Mouse (Mus musculus): ENCODE measurements around the gene Gmppb. TPM values are rescaled to one million over a fixed set of nuclear protein-coding genes. Genes with fewer than 3 reads are reported as not detected.

Gene Gmppb
- polyA plus RNA-seq, 1 experiment from 2014 or later: 49.3 TPM

DNA sequence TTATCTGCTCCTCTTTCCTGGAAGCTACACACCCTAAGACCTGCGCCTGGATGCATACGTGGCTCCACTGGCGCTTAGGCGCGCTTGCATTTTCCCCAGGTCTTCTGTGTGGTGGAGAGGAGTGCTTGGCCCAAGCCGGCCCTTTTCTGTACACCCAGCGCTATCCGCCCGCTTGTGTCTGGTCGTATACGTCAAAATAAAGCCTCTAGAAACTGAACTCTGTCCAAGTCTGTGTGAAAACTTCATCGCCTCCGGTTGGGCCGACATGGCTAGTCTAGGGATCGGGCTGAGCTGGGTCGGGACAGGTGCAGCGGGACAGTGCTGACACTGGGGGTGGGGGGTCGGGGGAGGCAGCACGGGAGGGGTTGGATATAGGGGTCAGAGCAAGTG lies 481 bp upstream of the Gmppb start:
- peak overlapping the region; percentile 86 for H3K27ac ChIP-seq (ENCODE audit: low read length)
- H3K4me2 ChIP-seq (ENCODE audit: low read depth, low read length): peak overlapping the region; percentile 80
- ATAC-seq (ENCODE audit: insufficient read depth, low FRiP score): 0 out of 2 replicates have a peak, but pooled peaks have one; percentile 0
- H3K9ac ChIP-seq (ENCODE audit: low read length): peak overlapping the region; percentile 73
- H3K9me3 ChIP-seq (replicated peaks; ENCODE audit: control insufficient read depth, low read length): no peaks in the 10 kb centered on the region
- peaks cover 29% of the 10 kb centered on the region for H3K36me3 ChIP-seq (ENCODE audit: control insufficient read depth, insufficient read depth, low read length)
- H3K4me3 ChIP-seq (replicated peaks; ENCODE audit: low read length): peak overlapping the region; percentile 91
- under 1% methylated on average over 19 of the region's 19 CpGs for WGBS
- no peaks in the 10 kb centered on the region for H3K27me3 ChIP-seq (ENCODE audit: control insufficient read depth, insufficient read depth, low read length)
- peaks cover 30% of the 10 kb centered on the region for H3K4me1 ChIP-seq (ENCODE audit: control insufficient read depth, insufficient read depth, low read length)

DNA sequence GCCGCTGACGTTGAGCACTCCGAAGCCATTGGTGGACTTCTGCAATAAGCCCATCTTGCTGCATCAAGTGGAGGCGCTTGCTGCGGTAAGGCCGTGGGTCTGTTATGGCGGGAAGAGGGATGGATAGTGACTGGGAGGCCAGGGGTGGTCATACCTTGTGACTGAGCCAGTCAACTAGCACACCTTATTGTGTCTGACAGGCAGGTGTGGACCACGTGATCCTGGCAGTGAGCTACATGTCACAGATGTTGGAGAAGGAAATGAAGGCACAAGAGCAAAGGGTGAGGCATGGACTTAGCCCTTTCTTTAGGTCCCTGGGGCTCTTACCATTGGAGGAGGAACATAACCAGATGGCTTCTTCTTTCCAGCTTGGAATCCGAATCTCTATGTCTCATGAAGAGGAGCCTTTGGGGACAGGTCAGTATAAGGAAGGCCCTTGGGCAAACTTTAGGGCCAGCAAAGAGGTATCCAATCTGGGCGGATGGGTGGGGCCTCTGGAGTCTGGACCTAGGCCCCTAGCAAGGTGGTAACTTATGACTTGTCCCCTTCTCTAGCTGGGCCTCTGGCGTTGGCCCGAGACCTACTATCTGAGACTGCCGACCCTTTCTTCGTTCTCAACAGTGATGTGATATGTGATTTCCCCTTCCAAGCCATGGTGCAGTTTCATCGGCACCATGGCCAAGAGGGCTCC lies 664 bp downstream of the Gmppb start:
- Histone ChIP-seq H3K9me3 (replicated peaks; ENCODE audit: control insufficient read depth, low read length) (no peaks in the 10 kb centered on the region), H3K27me3 (ENCODE audit: control insufficient read depth, insufficient read depth, low read length) (no peaks in the 10 kb centered on the region), H3K4me2 (ENCODE audit: low read depth, low read length) (peak overlapping the region; percentile 88), H3K4me3 (replicated peaks; ENCODE audit: low read length) (peak overlapping the region; percentile 91), H3K27ac (ENCODE audit: low read length) (peak overlapping the region; percentile 86), H3K4me1 (ENCODE audit: control insufficient read depth, insufficient read depth, low read length) (peaks cover 31% of the 10 kb centered on the region), H3K9ac (ENCODE audit: low read length) (peak overlapping the region; percentile 89), H3K36me3 (ENCODE audit: control insufficient read depth, insufficient read depth, low read length) (peaks cover 27% of the 10 kb centered on the region)
- peak; percentile 2; the same call in 1 of the 2 replicates for ATAC-seq (ENCODE audit: insufficient read depth, low FRiP score)
- WGBS: 41% methylated on average over 15 of the region's 15 CpGs

DNA sequence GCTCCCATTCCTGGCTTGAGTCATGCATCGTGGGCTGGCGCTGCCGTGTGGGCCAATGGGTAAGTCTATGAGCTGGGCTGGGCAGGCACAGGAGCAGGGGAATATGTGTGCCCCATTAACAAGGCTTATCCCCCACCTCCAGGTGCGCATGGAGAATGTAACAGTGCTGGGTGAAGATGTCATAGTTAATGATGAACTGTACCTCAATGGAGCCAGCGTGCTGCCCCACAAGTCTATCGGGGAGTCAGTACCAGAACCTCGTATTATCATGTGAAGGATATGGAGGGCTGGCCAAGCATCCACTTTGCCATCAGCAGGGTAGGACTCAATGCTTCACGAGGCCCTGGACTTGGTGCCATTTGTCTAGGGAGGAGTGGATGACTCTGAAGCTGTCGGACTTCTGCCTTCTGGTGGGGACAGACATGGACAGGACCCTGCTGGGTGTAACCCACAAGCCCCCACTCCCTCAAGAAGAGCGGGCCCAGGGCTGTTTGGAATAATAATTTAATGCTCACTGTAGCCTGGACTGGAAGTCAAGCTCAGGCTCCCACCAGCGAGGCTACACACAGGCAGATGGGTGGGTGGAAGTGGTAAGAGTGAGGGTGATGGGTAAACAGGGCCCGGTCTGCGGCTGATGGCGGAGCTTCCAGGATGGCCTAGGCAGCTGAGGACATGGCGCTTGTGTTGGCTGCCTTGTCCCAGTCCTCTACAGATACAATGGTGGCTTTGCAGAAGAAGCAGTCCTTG lies 2.3 kb downstream of the Gmppb start:
- no peak for ATAC-seq (ENCODE audit: insufficient read depth, low FRiP score)
- Histone ChIP-seq H3K9ac (ENCODE audit: low read length) (no peak overlapping the region), H3K4me1 (ENCODE audit: control insufficient read depth, insufficient read depth, low read length) (peaks cover 31% of the 10 kb centered on the region), H3K27ac (ENCODE audit: low read length) (no peak overlapping the region), H3K27me3 (ENCODE audit: control insufficient read depth, insufficient read depth, low read length) (no peaks in the 10 kb centered on the region), H3K36me3 (ENCODE audit: control insufficient read depth, insufficient read depth, low read length) (peaks cover 17% of the 10 kb centered on the region; the same call in 1 of the 2 replicates), H3K4me2 (ENCODE audit: low read depth, low read length) (no peak overlapping the region), H3K9me3 (replicated peaks; ENCODE audit: control insufficient read depth, low read length) (no peaks in the 10 kb centered on the region), H3K4me3 (replicated peaks; ENCODE audit: low read length) (no peak overlapping the region)
- 93% methylated on average over 15 of the region's 15 CpGs for WGBS

DNA sequence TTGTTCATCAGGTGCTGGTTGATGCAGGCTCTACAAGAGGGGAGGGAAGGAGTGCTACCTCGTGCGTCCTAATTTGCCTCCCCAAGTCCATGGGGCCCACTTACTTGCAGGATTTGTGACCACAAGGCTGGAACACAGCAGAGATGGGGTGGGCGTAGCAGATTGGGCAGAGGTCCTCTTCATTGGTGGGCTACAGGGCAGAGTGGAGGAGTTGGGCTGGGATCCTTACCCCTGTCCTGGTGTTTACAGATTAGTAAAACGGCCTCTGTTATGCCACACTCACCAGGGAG lies 2.8 kb downstream of the Gmppb start:
- 75% methylated on average over 4 of the region's 4 CpGs for WGBS
- Histone ChIP-seq H3K36me3 (ENCODE audit: control insufficient read depth, insufficient read depth, low read length) (peaks cover 17% of the 10 kb centered on the region; the same call in 1 of the 2 replicates), H3K9me3 (replicated peaks; ENCODE audit: control insufficient read depth, low read length) (no peaks in the 10 kb centered on the region), H3K9ac (ENCODE audit: low read length) (peak overlapping the region; percentile 32; the same call in 1 of the 2 replicates), H3K4me3 (replicated peaks; ENCODE audit: low read length) (no peak overlapping the region), H3K4me2 (ENCODE audit: low read depth, low read length) (no peak overlapping the region), H3K4me1 (ENCODE audit: control insufficient read depth, insufficient read depth, low read length) (peaks cover 31% of the 10 kb centered on the region), H3K27me3 (ENCODE audit: control insufficient read depth, insufficient read depth, low read length) (no peaks in the 10 kb centered on the region), H3K27ac (ENCODE audit: low read length) (no peak overlapping the region)
- ATAC-seq (ENCODE audit: insufficient read depth, low FRiP score): no peak

DNA sequence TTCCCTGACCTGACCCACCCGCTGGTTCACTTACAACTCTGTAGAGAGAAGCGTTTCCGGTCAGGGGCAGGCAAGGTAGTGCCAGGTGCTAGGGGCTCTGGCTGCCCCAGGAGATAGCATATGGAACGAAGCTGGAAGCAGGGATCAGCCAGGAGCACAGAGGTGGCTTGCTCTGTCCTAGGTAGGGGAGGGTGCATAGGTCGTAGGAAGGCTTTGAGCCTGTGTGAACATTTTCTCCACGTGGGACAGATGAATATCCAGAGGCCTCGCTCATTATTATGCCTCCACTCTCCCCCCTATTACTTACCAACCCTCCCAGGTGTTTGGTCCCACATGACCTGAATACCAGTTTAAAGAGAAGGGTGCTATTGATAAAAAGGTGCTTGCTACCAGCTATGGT lies 3.4 kb downstream of the Gmppb start:
- peak overlapping the region; percentile 32; the same call in 1 of the 2 replicates for H3K9ac ChIP-seq (ENCODE audit: low read length)
- no peak overlapping the region for H3K4me2 ChIP-seq (ENCODE audit: low read depth, low read length)
- peak overlapping the region; percentile 46 for H3K27ac ChIP-seq (ENCODE audit: low read length)
- H3K9me3 ChIP-seq (replicated peaks; ENCODE audit: control insufficient read depth, low read length): no peaks in the 10 kb centered on the region
- peaks cover 31% of the 10 kb centered on the region for H3K4me1 ChIP-seq (ENCODE audit: control insufficient read depth, insufficient read depth, low read length)
- WGBS: 69% methylated on average over 7 of the region's 7 CpGs
- H3K36me3 ChIP-seq (ENCODE audit: control insufficient read depth, insufficient read depth, low read length): 0 out of 2 replicates have a peak, but pooled peaks cover 15% of the 10 kb centered on the region
- no peak overlapping the region for H3K4me3 ChIP-seq (replicated peaks; ENCODE audit: low read length)
- no peak for ATAC-seq (ENCODE audit: insufficient read depth, low FRiP score)
- no peaks in the 10 kb centered on the region for H3K27me3 ChIP-seq (ENCODE audit: control insufficient read depth, insufficient read depth, low read length)

DNA sequence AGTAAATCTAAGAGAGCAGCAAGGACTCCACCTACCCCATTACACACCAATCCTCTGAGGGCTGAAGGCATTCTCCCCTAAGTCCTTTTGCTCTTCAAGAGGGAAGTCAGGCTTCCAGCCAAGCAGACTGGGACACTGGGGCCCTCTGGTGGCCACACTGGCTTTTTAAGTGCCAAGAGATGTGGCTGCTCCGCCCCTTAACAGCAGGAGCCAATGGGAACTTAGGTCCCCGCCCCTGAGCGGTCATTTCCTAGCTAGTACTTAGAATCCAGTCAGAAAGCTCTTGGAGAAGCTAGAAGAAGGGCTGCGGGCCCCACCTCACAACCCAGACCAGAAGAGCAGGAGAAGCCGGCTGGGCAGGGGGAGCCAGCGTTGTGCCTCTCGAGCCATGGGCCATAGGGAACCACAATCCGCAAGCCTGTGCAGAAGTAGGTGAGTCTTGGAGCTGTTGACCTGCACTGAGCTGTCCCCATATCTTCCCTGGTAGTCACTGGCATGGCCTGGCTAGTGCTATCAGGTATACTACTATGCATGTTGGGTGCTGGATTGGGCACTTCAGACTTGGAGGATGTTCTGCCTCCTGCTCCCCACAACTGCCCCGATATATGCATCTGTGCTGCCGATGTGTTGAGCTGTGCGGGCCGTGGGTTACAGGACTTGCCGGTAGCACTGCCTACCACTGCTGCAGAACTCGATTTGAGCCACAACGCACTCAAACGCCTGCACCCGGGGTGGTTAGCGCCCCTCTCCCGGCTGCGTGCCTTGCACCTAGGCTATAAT lies 4.0 kb downstream of the Gmppb start, which contains the start of gene Amigo3:
Gene Amigo3 (plus strand): TSS at position 275 of the 780 bp plus-strand sequence.
- ATAC-seq (ENCODE audit: insufficient read depth, low FRiP score): peak; percentile 69
- Histone ChIP-seq H3K27me3 (ENCODE audit: control insufficient read depth, insufficient read depth, low read length) (no peaks in the 10 kb centered on the region), H3K27ac (ENCODE audit: low read length) (peak within 1 kb of the TSS; percentile 67), H3K4me1 (ENCODE audit: control insufficient read depth, insufficient read depth, low read length) (peaks cover 26% of the 10 kb centered on the region), H3K9me3 (replicated peaks; ENCODE audit: control insufficient read depth, low read length) (no peaks in the 10 kb centered on the region), H3K4me2 (ENCODE audit: low read depth, low read length) (peak within 1 kb of the TSS; percentile 53), H3K4me3 (replicated peaks; ENCODE audit: low read length) (peak within 1 kb of the TSS; percentile 19; the same call in 1 of the 2 replicates), H3K9ac (ENCODE audit: low read length) (peak within 1 kb of the TSS; percentile 60), H3K36me3 (ENCODE audit: control insufficient read depth, insufficient read depth, low read length) (0 out of 2 replicates have a peak, but pooled peaks cover 15% of the 10 kb centered on the region)
- 51% methylated on average over 20 of the region's 20 CpGs for WGBS

DNA sequence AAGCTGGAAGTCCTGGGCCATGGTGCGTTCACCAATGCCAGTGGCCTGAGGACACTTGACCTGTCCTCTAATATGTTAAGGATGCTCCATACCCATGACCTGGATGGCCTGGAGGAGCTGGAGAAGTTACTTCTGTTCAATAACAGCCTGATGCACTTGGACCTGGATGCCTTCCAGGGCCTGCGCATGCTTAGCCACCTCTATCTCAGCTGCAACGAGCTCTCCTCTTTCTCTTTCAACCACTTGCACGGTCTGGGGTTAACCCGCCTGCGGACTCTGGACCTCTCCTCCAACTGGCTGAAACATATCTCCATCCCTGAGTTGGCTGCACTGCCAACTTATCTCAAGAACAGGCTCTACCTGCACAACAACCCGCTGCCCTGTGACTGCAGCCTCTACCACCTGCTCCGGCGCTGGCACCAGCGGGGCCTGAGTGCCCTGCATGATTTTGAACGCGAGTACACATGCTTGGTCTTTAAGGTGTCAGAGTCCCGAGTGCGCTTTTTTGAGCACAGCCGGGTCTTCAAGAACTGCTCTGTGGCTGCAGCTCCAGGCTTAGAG lies 4.7 kb downstream of the Gmppb start:
- Histone ChIP-seq H3K9ac (ENCODE audit: low read length) (peak overlapping the region; percentile 60; the same call in 1 of the 2 replicates), H3K36me3 (ENCODE audit: control insufficient read depth, insufficient read depth, low read length) (peaks cover 16% of the 10 kb centered on the region; the same call in 1 of the 2 replicates), H3K27ac (ENCODE audit: low read length) (peak overlapping the region; percentile 67), H3K9me3 (replicated peaks; ENCODE audit: control insufficient read depth, low read length) (no peaks in the 10 kb centered on the region), H3K4me1 (ENCODE audit: control insufficient read depth, insufficient read depth, low read length) (peaks cover 22% of the 10 kb centered on the region), H3K27me3 (ENCODE audit: control insufficient read depth, insufficient read depth, low read length) (no peaks in the 10 kb centered on the region), H3K4me3 (replicated peaks; ENCODE audit: low read length) (no peak overlapping the region), H3K4me2 (ENCODE audit: low read depth, low read length) (no peak overlapping the region)
- no peak for ATAC-seq (ENCODE audit: insufficient read depth, low FRiP score)
- WGBS: 86% methylated on average over 15 of the region's 15 CpGs

DNA sequence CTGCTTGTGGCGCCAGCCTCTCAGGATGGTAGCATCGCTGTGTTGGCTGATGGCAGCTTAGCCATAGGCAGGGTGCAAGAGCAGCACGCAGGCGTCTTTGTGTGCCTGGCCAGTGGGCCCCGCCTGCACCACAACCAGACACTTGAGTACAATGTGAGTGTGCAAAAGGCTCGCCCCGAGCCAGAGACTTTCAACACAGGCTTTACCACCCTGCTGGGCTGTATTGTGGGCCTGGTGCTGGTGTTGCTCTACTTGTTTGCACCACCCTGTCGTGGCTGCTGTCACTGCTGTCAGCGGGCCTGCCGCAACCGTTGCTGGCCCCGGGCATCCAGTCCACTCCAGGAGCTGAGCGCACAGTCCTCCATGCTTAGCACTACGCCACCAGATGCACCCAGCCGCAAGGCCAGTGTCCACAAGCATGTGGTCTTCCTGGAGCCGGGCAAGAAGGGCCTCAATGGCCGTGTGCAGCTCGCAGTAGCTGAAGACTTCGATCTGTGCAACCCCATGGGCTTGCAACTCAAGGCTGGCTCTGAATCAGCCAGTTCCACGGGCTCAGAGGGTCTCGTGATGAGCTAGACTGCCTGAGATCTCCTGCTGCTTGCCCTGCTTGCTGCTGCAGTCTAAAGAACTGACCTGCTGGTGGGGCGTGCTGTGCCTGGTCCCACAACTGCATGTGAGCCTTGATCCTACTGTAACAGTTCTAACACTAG lies 5.4 kb downstream of the Gmppb start:
- no peaks in the 10 kb centered on the region for H3K27me3 ChIP-seq (ENCODE audit: control insufficient read depth, insufficient read depth, low read length)
- H3K27ac ChIP-seq (ENCODE audit: low read length): 0 out of 2 replicates have a peak overlapping the region, but pooled peaks have one; percentile 1
- no peak overlapping the region; the same call in 1 of the 2 replicates for H3K9ac ChIP-seq (ENCODE audit: low read length)
- H3K4me2 ChIP-seq (ENCODE audit: low read depth, low read length): no peak overlapping the region
- peaks cover 21% of the 10 kb centered on the region for H3K36me3 ChIP-seq (ENCODE audit: control insufficient read depth, insufficient read depth, low read length)
- 88% methylated on average over 22 of the region's 22 CpGs for WGBS
- H3K9me3 ChIP-seq (replicated peaks; ENCODE audit: control insufficient read depth, low read length): no peaks in the 10 kb centered on the region
- peaks cover 21% of the 10 kb centered on the region for H3K4me1 ChIP-seq (ENCODE audit: control insufficient read depth, insufficient read depth, low read length)
- no peak overlapping the region for H3K4me3 ChIP-seq (replicated peaks; ENCODE audit: low read length)
- no peak for ATAC-seq (ENCODE audit: insufficient read depth, low FRiP score)
